Mouse (Mus musculus): ENCODE results near the gene Prom2. TPM values are rescaled to one million over a fixed set of nuclear protein-coding genes. Genes with fewer than 3 reads are reported as not detected.

Gene Prom2
- polyA plus RNA-seq, 1 experiment from 2014 or later, result 0.19 TPM

DNA sequence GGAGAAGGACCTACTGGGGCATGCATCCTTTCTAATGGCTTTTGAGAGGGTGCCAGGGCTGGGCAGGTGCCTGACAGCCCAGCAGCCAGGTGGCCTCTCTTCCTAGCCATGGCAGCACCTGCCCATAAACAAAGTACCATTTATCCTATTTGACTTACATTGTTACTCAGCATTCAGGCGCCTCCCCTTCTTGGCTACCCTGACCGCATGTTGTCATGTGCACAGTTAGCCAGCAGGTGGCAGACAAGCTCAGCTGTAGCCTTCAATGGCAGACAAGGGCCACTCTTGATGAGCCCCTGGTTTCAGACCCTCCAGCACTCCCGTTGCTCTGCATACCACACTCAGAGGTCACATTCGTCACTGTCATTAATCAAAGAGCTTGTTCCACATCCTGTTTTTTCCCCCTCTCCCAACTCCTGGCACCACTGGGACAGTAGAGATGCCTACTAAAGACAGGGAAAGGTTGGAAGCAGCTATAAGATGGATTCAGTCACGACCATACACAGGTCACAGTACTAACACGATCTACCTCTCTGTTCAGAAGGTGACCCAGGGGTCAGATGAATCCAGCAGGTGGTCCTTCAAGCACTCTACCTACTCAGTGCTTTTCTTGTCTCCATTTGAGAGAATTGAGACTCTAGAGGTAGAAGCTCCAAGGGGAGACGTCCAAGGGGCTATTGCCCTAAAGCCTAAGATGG is 34.0 kb downstream of the Prom2 start:
- no peak overlapping the region for H3K27ac ChIP-seq (replicated peaks)
- H3K9ac ChIP-seq, result no peak overlapping the region
- no peaks in the 10 kb centered on the region for H3K9me3 ChIP-seq
- H3K4me2 ChIP-seq, result no peak overlapping the region
- no peaks in the 10 kb centered on the region for H3K4me1 ChIP-seq
- no peak overlapping the region for H3K4me3 ChIP-seq
- H3K36me3 ChIP-seq, result no peaks in the 10 kb centered on the region
- peaks cover 47% of the 10 kb centered on the region for H3K27me3 ChIP-seq (replicated peaks)
- no peak for ATAC-seq (ENCODE audit: extremely low read depth, insufficient number of reproducible peaks, low FRiP score, low TSS enrichment)
- 29% methylated on average over 7 of the region's 7 CpGs for WGBS

DNA sequence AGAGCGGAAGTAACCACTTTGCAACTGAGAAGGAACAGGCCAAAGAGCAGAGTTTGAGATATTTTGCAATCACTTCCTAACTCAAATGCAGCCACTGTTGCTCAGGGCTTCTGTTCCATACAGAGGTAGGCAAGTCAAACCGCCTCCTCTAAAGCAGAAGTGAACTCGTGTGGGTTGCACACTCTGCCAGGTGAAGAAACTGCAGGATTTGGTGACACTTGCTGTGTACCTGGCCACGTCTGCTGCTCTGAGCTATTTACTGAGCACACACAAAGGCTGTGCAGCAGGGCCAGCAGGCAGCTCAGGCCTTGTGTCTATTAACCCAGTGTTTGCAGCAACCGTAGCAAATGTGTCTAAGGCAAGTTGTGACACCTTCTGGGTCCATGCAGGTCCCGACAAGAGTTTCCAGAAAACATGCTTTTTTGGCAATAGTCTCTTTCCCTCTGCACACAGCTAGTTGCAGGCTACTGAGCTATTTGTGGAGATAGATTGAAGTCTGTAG is 35.1 kb downstream of the Prom2 start:
- Histone ChIP-seq H3K4me1 (no peaks in the 10 kb centered on the region), H3K9me3 (no peaks in the 10 kb centered on the region), H3K27me3 (replicated peaks) (peaks cover 52% of the 10 kb centered on the region), H3K4me3 (no peak overlapping the region), H3K9ac (no peak overlapping the region), H3K4me2 (no peak overlapping the region), H3K36me3 (no peaks in the 10 kb centered on the region), H3K27ac (replicated peaks) (no peak overlapping the region)
- no peak for ATAC-seq (ENCODE audit: extremely low read depth, insufficient number of reproducible peaks, low FRiP score, low TSS enrichment)
- 73% methylated on average over 6 of the region's 6 CpGs for WGBS

DNA sequence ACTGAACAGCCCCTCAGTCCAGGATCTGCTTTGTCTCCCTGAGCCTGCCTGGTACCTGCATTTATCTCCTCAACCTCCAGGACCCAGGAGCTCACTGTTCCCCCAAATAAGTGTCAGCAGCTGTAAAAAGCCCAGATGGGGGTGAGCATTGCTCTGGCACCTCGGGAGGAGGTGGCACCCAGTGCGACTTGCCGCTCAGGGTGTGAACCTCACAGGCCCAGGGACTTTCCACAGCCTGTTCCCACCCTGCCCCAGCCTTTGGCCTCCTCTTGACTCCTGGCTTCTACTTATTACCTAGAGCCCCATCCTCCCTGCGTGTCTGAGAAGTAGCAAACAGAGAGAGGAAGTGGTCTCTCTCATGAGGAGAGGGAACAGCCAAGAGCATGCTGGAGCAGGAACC is 36.1 kb downstream of the Prom2 start:
- no peak for ATAC-seq (ENCODE audit: extremely low read depth, insufficient number of reproducible peaks, low FRiP score, low TSS enrichment)
- no peaks in the 10 kb centered on the region for H3K36me3 ChIP-seq
- H3K4me3 ChIP-seq, result no peak overlapping the region
- WGBS, result 41% methylated on average over 4 of the region's 4 CpGs
- no peaks in the 10 kb centered on the region for H3K9me3 ChIP-seq
- H3K4me2 ChIP-seq, result no peak overlapping the region
- no peak overlapping the region for H3K9ac ChIP-seq
- H3K27ac ChIP-seq (replicated peaks), result no peak overlapping the region
- peaks cover 59% of the 10 kb centered on the region for H3K27me3 ChIP-seq (replicated peaks)
- no peaks in the 10 kb centered on the region for H3K4me1 ChIP-seq

DNA sequence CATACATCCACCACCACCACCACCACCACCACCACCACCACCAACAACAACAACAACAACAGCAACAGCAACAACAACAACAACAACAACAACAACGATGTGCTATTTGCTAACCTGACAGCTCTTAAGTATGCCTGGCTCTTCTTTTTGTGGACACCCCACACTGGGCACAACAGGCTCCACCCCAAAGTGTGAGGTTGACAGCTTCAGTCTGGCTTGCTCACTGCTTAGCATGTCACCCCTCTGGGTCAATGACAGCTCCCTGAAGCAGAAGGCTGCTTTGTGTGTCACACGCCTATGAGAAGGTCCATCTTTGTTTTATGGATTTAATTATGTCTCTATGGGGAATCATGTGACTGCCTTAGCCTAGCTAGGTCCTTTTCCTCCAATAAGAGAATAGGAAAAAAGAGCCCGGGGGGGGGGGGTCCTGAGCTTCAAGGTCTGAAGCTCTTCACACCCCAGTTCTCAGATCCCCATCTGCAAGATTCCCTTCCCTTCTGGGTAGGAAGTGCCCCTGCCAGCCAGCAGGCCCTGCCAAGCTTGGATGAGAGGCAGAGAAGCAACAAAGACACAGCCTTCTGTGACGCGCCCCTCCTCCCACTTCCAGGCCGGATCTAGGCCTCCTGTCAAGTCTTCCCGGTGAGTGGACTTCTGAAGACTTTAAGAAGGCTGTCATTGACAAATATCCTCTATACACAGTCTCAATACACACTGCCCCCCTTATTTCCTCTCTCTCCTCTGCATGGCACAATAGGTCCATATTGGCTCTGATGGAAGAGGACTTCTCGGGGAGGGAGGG is 37.3 kb downstream of the Prom2 start:
- Histone ChIP-seq H3K36me3 (no peaks in the 10 kb centered on the region), H3K4me2 (no peak overlapping the region), H3K27me3 (replicated peaks) (peaks cover 71% of the 10 kb centered on the region), H3K9ac (no peak overlapping the region), H3K27ac (replicated peaks) (no peak overlapping the region), H3K4me1 (no peaks in the 10 kb centered on the region), H3K9me3 (no peaks in the 10 kb centered on the region), H3K4me3 (no peak overlapping the region)
- 50% methylated on average over 8 of the region's 8 CpGs for WGBS
- no peak for ATAC-seq (ENCODE audit: extremely low read depth, insufficient number of reproducible peaks, low FRiP score, low TSS enrichment)

DNA sequence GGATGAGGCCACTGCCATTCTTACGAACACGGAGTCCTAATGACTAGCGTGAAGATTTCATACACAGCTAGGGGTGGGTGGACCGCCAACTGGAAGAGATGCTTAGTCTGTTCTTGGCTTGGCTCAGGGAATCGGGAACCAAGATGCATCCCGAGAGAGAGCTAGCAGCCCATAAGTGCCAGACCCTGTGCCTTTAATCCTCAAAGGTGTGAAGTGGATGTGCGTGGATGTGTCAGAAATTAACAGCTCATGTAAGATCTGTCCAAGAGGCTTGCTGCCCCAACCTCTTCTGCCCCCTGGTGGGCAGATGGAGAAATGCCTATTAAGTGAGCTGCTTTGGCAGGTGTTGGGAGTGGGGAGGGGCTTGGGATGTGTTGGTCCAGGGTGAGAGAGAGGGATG is 40.2 kb downstream of the Prom2 start:
- peaks cover 78% of the 10 kb centered on the region for H3K27me3 ChIP-seq (replicated peaks)
- H3K9ac ChIP-seq, result no peak overlapping the region
- no peaks in the 10 kb centered on the region for H3K36me3 ChIP-seq
- H3K9me3 ChIP-seq, result no peaks in the 10 kb centered on the region
- no peak overlapping the region for H3K27ac ChIP-seq (replicated peaks)
- no peak overlapping the region for H3K4me2 ChIP-seq
- WGBS, result 48% methylated on average over 7 of the region's 7 CpGs
- no peak for ATAC-seq (ENCODE audit: extremely low read depth, insufficient number of reproducible peaks, low FRiP score, low TSS enrichment)
- no peaks in the 10 kb centered on the region for H3K4me1 ChIP-seq
- H3K4me3 ChIP-seq, result no peak overlapping the region

DNA sequence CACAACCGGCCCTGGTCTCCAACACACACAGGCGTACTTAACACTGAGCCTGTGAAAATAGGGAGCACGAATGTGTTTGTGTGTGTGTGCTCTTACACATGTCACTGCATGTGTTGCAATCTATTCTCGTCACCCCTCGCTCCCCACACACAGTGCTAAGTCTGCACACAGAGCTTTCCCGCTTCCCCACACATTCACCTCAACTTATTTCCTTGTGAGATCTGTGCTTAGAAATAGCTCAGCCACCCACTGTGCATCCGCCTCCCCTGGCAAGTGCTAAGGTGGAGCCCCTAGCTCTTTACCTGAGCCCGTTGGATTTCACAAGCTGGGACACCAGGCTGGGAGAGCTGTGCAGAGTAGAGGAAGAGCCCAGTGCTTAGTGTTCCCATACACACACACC is 42.5 kb downstream of the Prom2 start:
- H3K4me2 ChIP-seq, result no peak overlapping the region
- no peak overlapping the region for H3K27ac ChIP-seq (replicated peaks)
- peaks cover 68% of the 10 kb centered on the region for H3K27me3 ChIP-seq (replicated peaks)
- no peak overlapping the region for H3K9ac ChIP-seq
- 68% methylated on average over 8 of the region's 8 CpGs for WGBS
- H3K9me3 ChIP-seq, result no peaks in the 10 kb centered on the region
- H3K4me1 ChIP-seq, result no peaks in the 10 kb centered on the region
- no peak overlapping the region for H3K4me3 ChIP-seq
- ATAC-seq (ENCODE audit: extremely low read depth, insufficient number of reproducible peaks, low FRiP score, low TSS enrichment), result no peak
- no peaks in the 10 kb centered on the region for H3K36me3 ChIP-seq

DNA sequence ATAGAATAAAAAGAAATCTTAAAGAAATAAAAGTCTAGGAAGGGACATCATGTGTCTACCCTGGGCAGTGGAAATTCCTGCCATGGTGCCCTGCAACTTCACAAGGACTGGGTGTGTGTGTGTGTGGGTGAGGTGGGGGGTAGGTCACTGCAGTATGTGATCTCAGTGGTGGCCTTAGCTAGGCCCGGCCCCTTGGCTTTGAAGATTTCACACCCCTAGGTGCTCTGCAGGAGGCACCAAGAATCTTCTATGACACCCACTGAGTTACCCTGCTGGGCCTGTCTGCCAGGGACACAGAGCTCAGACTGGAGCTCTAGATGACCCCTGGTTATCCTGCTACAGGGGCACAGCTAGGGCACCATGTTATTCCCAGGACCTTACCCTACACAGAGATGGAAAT is 44.9 kb downstream of the Prom2 start:
- H3K4me1 ChIP-seq, result no peaks in the 10 kb centered on the region
- peaks cover 52% of the 10 kb centered on the region for H3K27me3 ChIP-seq (replicated peaks)
- H3K36me3 ChIP-seq, result no peaks in the 10 kb centered on the region
- no peak for ATAC-seq (ENCODE audit: extremely low read depth, insufficient number of reproducible peaks, low FRiP score, low TSS enrichment)
- H3K4me2 ChIP-seq, result no peak overlapping the region
- H3K9ac ChIP-seq, result no peak overlapping the region
- H3K9me3 ChIP-seq, result no peaks in the 10 kb centered on the region
- WGBS, result 38% methylated on average over 1 of the region's 1 CpGs
- no peak overlapping the region for H3K4me3 ChIP-seq
- H3K27ac ChIP-seq (replicated peaks), result no peak overlapping the region

DNA sequence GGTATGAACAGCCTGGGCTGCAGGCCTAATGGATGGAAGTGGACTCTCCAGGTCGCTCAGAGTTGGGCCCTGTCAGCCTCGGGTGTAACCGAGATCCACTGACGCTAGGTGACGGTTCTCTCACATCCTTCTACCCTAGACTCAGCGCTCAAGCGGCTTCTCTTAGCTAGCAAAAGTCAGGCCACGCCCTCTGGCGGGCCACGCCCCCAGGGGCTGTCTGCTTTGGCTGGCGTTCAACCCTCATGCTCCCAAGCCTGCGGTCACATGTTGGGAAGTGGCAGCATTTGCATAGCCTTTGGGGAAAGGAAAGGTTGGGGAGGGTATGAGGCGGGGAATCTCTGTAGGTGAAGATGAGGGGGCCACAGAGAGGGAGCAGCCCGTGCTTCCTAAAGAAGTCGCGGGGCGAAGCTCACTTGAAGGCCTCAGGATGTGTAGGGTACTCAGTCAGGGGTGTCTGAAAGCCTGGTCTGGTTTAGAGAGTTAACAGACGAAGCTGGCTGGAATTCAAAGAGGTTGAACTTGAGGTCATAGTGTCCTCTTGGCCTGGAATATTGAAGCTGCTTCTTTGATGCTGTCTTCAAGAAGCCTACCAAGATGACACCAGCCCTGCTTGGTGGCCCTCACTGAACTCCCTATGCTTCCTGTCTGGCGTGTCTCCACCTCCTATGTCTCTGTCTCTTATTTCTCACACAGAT is 56.6 kb downstream of the Prom2 start:
- ATAC-seq (ENCODE audit: extremely low read depth, insufficient number of reproducible peaks, low FRiP score, low TSS enrichment), result no peak
- Histone ChIP-seq H3K4me3 (peak overlapping the region; percentile 36), H3K4me1 (peaks cover 34% of the 10 kb centered on the region), H3K4me2 (peak overlapping the region; percentile 66), H3K36me3 (no peaks in the 10 kb centered on the region), H3K9ac (peak overlapping the region; percentile 50; the same call in 1 of the 2 replicates), H3K27ac (replicated peaks) (no peak overlapping the region), H3K9me3 (no peaks in the 10 kb centered on the region), H3K27me3 (replicated peaks) (peaks cover 76% of the 10 kb centered on the region)
- WGBS, result 10% methylated on average over 19 of the region's 19 CpGs

DNA sequence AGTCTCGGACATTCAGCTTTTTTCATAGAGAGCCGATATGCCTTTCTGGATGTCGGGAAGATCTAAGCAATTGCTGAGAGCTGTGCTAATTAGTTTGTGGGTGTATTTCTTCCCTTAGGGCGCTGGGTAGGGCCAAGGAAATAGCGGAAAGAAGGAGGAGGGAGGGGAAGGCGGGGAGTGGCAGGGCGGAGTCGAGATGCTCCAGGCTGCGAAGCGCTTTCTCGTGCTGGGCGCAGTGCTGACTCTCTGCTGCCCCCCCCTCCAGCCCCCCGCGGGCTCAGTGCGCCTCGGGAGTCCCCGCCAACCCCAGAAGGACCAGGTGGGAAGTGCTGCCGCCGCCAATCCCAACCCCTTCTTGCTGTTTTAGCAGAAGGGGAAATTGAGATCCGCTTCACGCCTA is 58.3 kb downstream of the Prom2 start:
- ATAC-seq (ENCODE audit: extremely low read depth, insufficient number of reproducible peaks, low FRiP score, low TSS enrichment), result no peak
- H3K9me3 ChIP-seq, result no peaks in the 10 kb centered on the region
- H3K4me1 ChIP-seq, result peaks cover 34% of the 10 kb centered on the region
- under 1% methylated on average over 20 of the region's 21 CpGs for WGBS
- no peak overlapping the region for H3K27ac ChIP-seq (replicated peaks)
- peak overlapping the region; percentile 86 for H3K4me2 ChIP-seq
- H3K36me3 ChIP-seq, result no peaks in the 10 kb centered on the region
- no peak overlapping the region for H3K9ac ChIP-seq
- peaks cover 90% of the 10 kb centered on the region for H3K27me3 ChIP-seq (replicated peaks)
- H3K4me3 ChIP-seq, result peak overlapping the region; percentile 61

DNA sequence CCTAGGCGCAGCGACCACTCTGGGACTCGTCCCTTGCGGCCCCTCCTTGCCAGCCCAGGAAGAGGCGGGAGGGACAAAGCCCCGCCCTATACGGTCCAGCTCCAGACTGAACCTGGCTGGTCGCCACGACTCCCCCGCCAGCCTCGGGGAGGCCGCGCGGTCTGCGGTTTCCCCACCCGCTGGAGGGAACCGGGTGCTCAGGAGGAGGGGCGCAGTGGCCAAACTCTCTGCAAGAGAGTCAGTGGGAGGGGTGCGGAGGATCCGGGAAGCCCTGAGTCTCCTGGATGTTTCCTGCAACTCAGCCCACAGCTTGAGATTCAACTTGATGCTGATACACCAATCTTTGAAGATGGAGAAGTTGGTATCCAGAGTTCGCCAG is 58.7 kb downstream of the Prom2 start:
- ATAC-seq (ENCODE audit: extremely low read depth, insufficient number of reproducible peaks, low FRiP score, low TSS enrichment), result peak; percentile 27; the same call in 1 of the 2 replicates
- H3K27me3 ChIP-seq (replicated peaks), result peaks cover 90% of the 10 kb centered on the region
- under 1% methylated on average over 21 of the region's 21 CpGs for WGBS
- H3K9me3 ChIP-seq, result no peaks in the 10 kb centered on the region
- H3K4me3 ChIP-seq, result peak overlapping the region; percentile 61
- peak overlapping the region; percentile 86 for H3K4me2 ChIP-seq
- peak overlapping the region; percentile 74 for H3K9ac ChIP-seq
- no peak overlapping the region for H3K27ac ChIP-seq (replicated peaks)
- H3K36me3 ChIP-seq, result no peaks in the 10 kb centered on the region
- H3K4me1 ChIP-seq, result peaks cover 34% of the 10 kb centered on the region

DNA sequence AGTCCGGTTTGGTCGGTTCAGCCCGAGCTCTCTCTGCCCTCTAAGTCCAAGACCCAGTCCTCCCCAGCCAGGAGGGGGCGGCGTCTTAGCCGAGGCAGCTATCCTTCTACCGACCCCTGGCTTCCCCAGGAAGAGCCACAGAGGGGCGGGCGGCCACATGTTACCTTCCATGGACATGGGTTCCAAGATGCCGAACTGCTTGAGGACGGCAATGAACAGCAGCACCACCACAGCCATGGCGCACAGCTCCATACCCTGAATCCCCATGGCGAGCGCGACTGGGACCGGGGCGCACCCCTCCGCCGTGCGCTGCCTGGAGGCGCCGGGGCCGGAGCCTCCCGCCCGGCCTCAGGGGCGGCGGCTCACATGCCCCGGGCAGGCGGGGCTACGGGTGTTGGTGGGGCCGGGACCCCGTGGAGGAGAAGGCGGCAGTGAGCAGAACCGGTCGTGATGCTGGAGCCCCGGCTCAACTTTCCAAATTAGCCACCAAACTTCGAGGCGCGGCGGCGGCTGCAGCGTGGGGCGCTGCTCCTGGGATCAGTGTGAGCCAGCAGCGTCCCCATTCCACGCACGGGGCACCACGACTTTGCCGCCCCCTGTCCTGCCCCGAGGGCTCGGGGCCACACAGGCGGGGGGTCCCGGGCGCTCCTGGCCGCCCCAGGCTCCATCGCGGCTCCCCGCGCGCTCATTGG is 59.3 kb downstream of the Prom2 start:
- peaks cover 34% of the 10 kb centered on the region for H3K4me1 ChIP-seq
- no peak overlapping the region for H3K27ac ChIP-seq (replicated peaks)
- WGBS, result under 1% methylated on average over 54 of the region's 59 CpGs
- H3K4me3 ChIP-seq, result peak overlapping the region; percentile 61
- H3K27me3 ChIP-seq (replicated peaks), result peaks cover 89% of the 10 kb centered on the region
- H3K36me3 ChIP-seq, result no peaks in the 10 kb centered on the region
- peak overlapping the region; percentile 74 for H3K9ac ChIP-seq
- H3K9me3 ChIP-seq, result no peaks in the 10 kb centered on the region
- H3K4me2 ChIP-seq, result peak overlapping the region; percentile 86
- ATAC-seq (ENCODE audit: extremely low read depth, insufficient number of reproducible peaks, low FRiP score, low TSS enrichment), result peak; percentile 9; the same call in 1 of the 2 replicates

Data from heart, embryonic 13.5 days (tissue).